Mouse (Mus musculus) embryonic stem cell, embryonic (primary cell): ENCODE results near the gene Ifitm6.

Experiments
- CTCF ChIA-PET, 4 experiments: fragments of 300-600 bp in 2 of 4; fragments of 350-600 bp in 2 of 4; sonication (Branson Sonifier 250); formaldehyde crosslinking; loops; one replicate each; lab custom pipeline; 2022; ENCODE audit warnings: inconsistent platforms in 2 of 4; lab: Charles Lee
- POLR2A ChIA-PET, 4 experiments: fragments of 300-600 bp in 2 of 4; fragments of 350-600 bp in 2 of 4; sonication (Branson Sonifier 250); formaldehyde crosslinking; loops; one replicate each; lab custom pipeline; 2022; ENCODE audit warnings: antibody characterized with exemption in 4 of 4, inconsistent platforms in 1 of 4; lab: Charles Lee

Ifitm6 gene

DNA sequence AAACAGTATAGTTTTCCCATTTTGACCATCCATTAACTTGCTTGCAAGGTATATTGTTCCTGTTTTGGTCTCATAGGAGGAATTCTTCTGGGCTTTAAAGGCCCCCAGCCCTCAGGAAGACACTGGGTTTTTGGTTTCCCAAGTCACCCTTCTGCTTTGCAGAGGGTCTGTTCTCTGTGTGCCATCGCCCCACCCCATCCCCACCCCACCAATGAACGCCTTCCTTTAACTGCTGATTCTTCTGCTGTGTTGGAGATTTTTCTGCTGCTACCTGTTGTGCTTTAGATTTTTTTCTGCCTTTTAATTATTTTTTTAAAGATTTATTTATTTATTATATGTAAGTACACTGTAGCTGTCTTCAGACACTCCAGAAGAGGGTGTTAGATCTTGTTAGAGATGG lies 11.1 kb upstream of the Ifitm6 start, which contains the start of gene Gm17387:
Gm17387 (plus strand) TSS at position 301 of the 400 bp plus-strand sequence.
- CTCF ChIA-PET = interaction anchor here in 1 of 4 experiments (0.7 to 1.3 kb wide), 2 partner anchors 19 to 62 kb away, joined by 4 read pairs; no protein-coding TSS in a partner anchor
- POLR2A ChIA-PET = interaction anchor here in 3 of 4 experiments (0.6 to 7.5 kb wide), 10 partner anchors 11 to 366 kb away, joined by 3 to 115 read pairs (median 4); partner anchors contain the start of genes Pgghg (in 1 of the 3), Psmd13 (in 1 of the 3) and Sirt3 (in 1 of the 3)

DNA sequence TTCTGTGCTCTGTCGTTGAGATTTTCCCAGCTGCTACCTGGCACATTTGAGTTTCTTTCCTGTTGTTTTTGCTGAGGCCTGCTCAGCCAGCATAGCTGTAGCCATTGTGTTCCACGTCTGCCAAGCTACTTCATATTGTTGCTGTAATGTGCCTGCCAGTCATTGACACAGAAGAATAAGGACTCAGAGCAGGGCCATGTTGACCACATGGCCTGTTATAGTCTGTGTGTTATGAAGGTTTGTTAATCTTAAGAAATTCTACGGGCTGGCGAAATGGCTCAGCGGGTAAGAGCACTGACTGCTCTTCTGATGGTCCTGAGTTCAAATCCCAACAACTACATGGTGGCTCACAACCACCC lies 9.0 kb upstream of the Ifitm6 start:
- ChIA-PET POLR2A (interaction anchor here (0.7 to 7.5 kb wide), 55 partner anchors 12 to 205 kb away, joined by 3 to 115 read pairs (median 7); partner anchors contain the start of genes B4galnt4 (in 2 of the 4), Ifitm2 (in 2 of the 4), Ifitm3 (in 2 of the 4) and Ifitm5 (in 2 of the 4)), CTCF (interaction anchor here in 3 of 4 experiments (0.6 to 2.6 kb wide), 12 partner anchors 14 to 242 kb away, joined by 3 to 9 read pairs (median 3); no protein-coding TSS in a partner anchor)

DNA sequence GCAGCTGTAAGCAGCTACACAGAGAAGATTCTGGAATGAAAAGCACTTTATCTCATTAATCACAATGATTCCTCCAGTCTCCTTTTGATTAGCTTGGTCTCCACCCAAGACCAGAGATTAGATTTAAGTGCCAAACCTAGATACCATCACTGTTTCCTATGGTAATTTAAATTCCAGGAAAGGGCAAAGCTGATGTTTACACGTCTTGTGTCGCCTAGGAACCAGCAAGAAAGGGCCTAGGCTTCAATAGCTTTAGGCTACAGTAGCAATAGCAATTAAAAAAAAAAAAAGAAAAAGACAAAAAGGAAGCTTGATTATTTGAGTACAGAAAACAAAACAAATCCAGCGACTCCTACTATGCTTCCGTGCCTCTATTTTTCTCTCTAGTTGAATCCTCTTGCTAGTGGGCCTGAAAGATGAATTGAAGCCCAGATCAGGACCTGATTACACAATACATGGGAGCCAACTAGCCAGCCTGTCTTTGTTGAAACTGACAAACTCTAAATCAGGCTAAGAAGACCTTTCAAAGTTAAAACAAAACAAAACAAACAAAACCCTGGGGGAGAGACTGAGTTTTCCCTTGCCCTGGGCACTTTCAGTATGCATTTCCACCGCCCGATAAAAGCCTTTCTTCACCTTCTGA lies 8.5 kb upstream of the Ifitm6 start:
- ChIA-PET CTCF (interaction anchor here (0.6 to 2.6 kb wide), 19 partner anchors 15 to 443 kb away, joined by 3 to 14 read pairs (median 4); no protein-coding TSS in a partner anchor), POLR2A (interaction anchor here (0.5 to 7.5 kb wide), 88 partner anchors 7 to 1231 kb away, joined by 3 to 115 read pairs (median 5); partner anchors contain the start of genes B4galnt4 (in 2 of the 4), Gm45785 (in 2 of the 4), Ifitm2 (in 2 of the 4) and Ifitm3 (in 2 of the 4))

DNA sequence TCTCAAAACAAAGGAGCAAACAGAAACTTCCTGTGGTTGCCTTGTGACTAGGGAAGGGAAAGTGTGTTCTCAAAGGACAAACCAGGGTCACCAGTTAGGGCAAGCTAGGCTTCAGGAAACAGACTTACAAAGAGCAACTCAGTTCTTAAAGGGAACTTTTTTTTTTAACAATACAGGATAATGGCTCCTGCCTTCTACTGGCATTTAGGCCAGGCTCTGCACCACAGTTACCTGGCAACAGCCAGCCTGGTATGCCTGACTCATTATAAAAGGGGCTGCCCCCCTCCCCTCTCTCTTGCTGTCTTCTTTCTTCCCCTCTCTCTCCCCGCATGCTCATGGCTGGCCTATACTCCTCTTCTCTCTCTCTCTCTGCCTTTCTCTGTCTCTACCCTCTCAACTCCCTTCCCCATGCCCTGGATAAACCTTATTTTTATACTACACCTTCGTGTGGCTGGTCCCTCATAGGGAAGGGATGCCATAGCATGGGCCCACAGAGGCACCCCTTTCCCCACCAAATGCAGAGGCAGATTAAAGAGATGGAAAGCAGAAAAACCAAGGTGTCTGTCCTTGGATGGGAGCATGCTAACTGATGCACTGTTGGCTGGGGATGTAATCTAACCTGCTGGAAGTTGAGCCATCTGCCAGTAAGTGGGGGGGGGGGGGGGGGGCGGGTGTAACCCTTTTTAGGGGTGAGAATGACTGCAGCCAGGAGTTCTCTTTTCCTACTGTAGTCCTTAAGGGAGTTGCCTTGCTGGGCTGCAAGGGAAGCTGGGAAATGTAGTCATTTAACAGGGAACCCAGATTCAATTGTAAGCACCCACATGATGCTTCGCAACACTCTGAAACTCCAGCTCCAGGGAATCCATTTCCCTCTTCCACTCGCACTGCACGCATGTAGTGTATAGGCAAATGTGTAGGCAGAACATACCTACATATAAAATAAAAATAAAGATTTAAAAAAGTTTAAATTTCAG lies 7.4 kb upstream of the Ifitm6 start:
- CTCF ChIA-PET = interaction anchor here (0.6 to 2.6 kb wide), 12 partner anchors 15 to 444 kb away, joined by 3 to 14 read pairs (median 4); no protein-coding TSS in a partner anchor
- POLR2A ChIA-PET = interaction anchor here (0.5 to 7.5 kb wide), 89 partner anchors 8 to 1230 kb away, joined by 3 to 115 read pairs (median 5); partner anchors contain the start of genes B4galnt4 (in 2 of the 4), Gm45785 (in 2 of the 4), Ifitm3 (in 2 of the 4) and Ifitm5 (in 2 of the 4)

DNA sequence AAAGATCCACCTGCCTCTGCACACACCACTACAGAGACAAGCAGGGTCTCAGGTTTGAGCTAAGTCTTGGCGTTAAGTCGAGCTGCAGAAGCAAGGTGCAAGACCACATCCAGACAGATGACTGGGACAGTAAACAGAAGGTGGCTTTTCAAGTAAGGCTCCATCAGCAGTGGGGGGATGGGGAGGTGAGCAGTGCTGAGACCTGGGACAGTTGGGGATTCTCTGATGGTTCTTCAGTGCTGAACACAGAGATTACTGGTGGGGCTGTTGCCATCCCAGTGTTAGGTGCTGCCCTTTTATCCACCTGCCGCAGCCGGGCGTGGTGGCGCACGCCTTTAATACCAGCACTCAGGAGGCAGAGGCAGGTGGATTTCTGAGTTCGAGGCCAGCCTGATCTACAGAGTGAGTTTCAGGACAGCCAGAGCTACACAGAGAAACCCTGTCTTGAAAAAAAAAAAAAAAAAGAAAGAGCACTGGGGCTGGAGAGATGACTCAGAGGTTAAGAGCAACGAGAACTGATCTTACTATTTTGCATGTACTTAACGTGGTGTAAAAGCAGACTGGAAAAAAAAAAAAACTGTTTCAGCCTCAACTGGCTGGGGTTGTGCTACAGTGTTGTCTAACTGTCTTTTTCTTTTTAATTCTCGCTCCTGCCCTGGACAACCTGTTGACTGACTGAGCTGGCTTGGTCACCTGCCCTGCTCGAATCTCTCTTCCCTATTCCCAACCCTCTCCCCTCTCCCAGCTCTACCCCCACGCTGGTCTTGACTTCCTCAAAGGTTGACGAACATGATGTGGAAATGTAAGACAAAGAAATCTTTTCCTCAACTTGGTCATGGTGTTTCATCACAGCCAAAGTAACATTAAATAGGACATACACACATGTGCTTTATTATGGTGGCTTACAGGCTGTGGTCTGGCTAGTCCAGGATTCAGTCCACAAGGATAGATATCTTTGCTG lies 4.0 kb upstream of the Ifitm6 start:
- ChIA-PET CTCF (interaction anchor here (0.5 to 1.5 kb wide), 4 partner anchors 10 to 155 kb away, joined by 3 to 7 read pairs (median 4); partner anchors contain the start of gene Ifitm3 (in 1 of the 4)), POLR2A (interaction anchor here (0.5 to 1.6 kb wide), 14 partner anchors 9 to 906 kb away, joined by 3 to 5 read pairs (median 3); partner anchors contain the start of genes Echs1 (in 1 of the 4) and Pgghg (in 1 of the 4))

DNA sequence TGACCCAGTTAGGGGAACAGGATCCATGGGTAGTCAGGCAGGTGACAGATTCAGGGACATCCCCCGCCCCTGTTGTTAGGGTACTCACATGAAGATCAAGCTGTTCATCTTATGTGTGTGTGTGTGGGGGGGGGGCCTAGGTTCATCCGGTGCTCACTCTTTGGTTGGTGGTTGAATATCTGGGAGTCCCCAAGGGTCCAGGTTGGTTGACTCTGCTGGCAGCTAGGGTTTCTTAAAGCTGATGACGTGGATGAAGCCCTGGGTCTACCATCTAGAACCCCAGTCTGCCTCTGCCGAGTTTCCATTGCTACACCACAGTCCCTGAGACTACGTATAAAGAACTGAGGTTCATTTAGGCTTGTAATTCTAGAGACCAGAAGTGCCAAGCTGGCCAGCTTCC lies 1.3 kb upstream of the Ifitm6 start:
- POLR2A ChIA-PET = interaction anchor here in 1 of 4 experiments (1.0 to 1.4 kb wide), 3 partner anchors 14 to 45 kb away, joined by 3 to 4 read pairs (median 4); no protein-coding TSS in a partner anchor
- CTCF ChIA-PET = interaction anchor here in 1 of 4 experiments (0.6 kb wide), 1 partner anchor 44 kb away, joined by 3 read pairs; no protein-coding TSS in a partner anchor

DNA sequence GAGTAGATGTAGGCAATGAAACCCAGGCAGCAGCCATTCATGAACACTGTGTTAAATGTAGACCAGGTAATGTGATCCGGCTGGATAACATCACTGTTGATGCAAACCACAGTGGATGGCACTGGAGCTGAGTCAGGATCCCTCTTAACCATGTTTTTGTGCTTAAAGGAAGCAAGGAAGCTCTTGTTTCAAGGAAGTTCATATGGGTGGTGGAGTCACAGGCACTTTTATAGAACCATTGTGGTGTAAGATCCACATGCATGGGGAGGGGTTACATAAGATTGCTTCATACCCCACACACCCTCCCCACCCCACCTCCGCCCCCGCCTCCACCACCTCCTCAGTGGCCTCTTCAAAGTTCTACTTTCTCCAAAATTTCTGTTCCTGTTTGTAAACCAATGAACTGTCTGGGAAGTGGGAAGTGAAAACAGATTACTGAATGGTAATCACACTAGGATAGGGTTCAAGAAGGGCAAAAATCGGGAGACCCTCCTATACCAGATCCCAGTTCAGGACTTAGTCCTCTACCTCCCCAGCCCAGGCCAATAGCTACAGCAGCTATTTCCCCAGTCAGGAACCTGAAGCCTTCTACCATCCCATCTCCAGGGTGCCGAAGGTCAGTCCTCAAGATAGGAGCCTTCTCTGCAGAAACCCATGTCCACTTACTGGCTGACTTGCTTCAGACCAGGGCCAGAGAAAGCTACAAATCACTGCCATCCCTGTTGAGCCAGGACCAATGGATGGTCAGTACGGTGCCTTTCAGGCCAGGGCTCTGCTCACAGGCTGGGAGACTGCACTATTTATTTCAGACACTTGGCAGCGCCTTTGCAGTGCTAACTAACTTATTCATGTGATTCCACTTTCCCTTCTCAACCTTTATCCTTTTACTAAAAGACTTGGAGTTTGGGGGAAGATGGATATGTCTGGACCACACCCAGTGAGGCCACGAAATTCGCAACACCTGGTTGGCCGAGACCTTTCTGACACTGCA lies 722 bp downstream of the Ifitm6 start:
- POLR2A ChIA-PET = interaction anchor here in 3 of 4 experiments (0.5 to 7.0 kb wide), 12 partner anchors 9 to 985 kb away, joined by 3 to 47 read pairs (median 4); partner anchors contain the start of gene Rassf7 (in 1 of the 3)
- CTCF ChIA-PET = interaction anchor here in 2 of 4 experiments (0.7 to 0.9 kb wide), 2 partner anchors 32 to 161 kb away, joined by 3 read pairs; partner anchors contain the start of gene Gm45785 (in 1 of the 2)

DNA sequence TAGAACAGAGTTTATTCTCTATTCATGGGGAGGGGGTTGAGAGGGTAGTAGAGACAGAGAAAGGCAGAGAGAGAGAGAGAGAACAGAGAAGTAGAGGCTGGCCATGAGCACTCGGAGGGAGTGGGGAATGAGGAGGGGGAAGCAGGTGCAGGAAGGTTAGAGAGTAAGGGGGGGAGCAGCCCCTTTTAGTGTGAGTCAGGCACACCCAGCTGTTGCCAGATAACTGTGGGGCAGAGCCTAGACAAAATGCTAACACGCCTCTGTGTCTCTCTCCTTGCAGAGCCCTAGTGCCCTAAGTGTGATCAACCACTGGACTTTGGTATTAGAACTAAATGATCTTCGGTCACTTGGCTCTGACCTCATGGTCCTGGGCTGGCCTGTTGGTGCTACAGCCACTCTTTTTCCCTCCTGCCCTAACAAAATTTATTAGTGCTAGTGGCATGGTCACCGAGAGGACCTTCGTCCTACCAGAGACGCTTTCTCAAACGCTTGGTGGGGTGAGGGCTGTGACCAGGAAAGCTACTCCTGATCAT lies 6.4 kb downstream of the Ifitm6 start:
- POLR2A ChIA-PET = interaction anchor here in 2 of 4 experiments (1.0 to 7.0 kb wide), 10 partner anchors 10 to 54 kb away, joined by 3 to 47 read pairs (median 6); partner anchors contain the start of genes Gm45717 (in 1 of the 2) and Ifitm2 (in 1 of the 2)

DNA sequence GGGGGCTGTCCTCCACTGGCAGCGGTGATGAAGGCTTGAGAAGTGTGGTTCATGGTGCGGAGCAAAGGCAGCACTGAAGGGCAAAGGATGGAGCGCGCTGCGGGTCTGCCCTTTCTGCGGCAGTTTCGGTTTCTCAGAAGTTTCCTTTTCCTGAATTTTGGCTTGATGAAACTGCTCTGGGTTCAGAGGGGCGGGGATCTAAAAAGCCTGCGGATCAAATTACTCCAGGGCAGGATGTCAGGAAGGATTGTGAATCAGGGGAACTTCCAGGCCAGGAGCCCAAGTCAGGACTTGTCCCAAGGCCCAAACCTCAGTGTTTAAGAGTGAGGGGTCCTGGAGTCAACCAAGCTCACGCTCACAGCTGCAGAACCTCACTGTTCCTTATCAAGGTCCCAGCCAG lies 7.1 kb downstream of the Ifitm6 start, which contains the start of gene Ifitm3:
Ifitm3 (minus strand) TSS at position 178 of the 400 bp plus-strand sequence.
- CTCF ChIA-PET = interaction anchor here in 2 of 4 experiments (0.9 to 3.9 kb wide), 3 partner anchors 11 to 37 kb away, joined by 3 to 45 read pairs (median 3); no protein-coding TSS in a partner anchor
- POLR2A ChIA-PET = interaction anchor here in 3 of 4 experiments (1.0 to 7.0 kb wide), 12 partner anchors 15 to 53 kb away, joined by 3 to 47 read pairs (median 9); partner anchors contain the start of genes Gm45717 (in 1 of the 3) and Ifitm2 (in 1 of the 3)

More for the DNA sequence above, 6.4 kb downstream of the Ifitm6 start:
- CTCF ChIA-PET = interaction anchor here in 3 of 4 experiments (0.5 to 1.4 kb wide), 5 partner anchors 14 to 108 kb away, joined by 3 to 6 read pairs (median 3); no protein-coding TSS in a partner anchor

DNA sequence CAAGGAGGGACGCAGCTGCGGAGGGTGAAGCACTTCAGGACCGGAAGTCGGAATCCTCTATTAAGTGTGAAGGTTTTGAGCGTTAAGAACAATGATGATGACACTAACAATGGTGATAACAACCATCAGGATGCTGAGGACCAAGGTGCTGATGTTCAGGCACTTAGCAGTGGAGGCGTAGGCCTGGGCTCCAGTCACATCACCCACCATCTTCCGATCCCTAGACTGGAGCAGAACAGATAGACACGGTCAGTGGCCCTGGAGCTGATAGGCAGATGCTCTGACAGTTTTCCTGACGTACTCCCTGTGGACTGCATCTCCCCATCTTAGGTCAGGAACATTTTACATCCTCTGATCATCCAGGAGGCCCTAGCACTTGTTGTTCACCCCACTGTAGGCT lies 8.1 kb downstream of the Ifitm6 start:
- CTCF ChIA-PET = interaction anchor here in 2 of 4 experiments (0.7 to 3.9 kb wide), 11 partner anchors 10 to 166 kb away, joined by 3 to 45 read pairs (median 11); partner anchors contain the start of gene Pgghg (in 1 of the 2)
- POLR2A ChIA-PET = interaction anchor here in 3 of 4 experiments (0.6 to 6.8 kb wide), 17 partner anchors 16 to 105 kb away, joined by 3 to 45 read pairs (median 4); partner anchors contain the start of genes Gm45717 (in 1 of the 3), Ifitm1 (in 1 of the 3) and Ifitm2 (in 1 of the 3)

DNA sequence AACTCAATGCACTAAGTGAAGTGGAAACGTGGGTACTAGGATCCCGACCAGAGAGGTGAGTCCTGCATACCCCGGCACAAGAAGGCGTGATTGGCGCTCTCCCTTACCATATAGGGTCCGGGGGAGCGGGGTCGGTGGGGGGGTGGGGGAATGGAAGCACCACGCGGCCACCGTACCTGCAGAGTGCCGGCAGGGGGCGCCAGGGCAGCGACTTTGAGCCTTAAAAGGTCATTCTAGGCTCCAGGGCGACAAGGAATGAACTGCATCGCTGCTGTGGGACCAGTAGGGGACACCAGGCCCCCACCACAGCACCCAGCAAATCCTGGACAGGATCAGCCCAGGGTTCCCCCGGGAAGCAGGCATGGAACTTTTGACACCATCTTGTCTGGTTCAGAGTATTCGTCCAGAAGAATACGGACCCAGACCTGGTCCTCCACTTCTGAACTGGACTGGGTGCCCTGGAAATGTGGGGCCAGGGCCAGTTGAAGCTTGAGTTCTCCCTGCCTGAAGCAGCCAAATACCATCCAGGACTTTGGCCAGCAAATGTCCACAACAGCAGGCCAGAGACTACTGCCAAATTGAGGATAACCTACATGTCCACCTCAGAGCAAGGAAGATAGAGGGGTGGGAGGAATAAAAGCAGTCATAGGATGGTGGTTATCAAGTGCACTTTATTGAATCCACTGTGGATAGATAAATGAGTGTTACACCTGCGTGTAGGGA lies 8.6 kb downstream of the Ifitm6 start:
- CTCF ChIA-PET = interaction anchor here (0.6 to 3.9 kb wide), 37 partner anchors 11 to 634 kb away, joined by 3 to 45 read pairs (median 4); partner anchors contain the start of gene Pgghg (in 1 of the 4)

DNA sequence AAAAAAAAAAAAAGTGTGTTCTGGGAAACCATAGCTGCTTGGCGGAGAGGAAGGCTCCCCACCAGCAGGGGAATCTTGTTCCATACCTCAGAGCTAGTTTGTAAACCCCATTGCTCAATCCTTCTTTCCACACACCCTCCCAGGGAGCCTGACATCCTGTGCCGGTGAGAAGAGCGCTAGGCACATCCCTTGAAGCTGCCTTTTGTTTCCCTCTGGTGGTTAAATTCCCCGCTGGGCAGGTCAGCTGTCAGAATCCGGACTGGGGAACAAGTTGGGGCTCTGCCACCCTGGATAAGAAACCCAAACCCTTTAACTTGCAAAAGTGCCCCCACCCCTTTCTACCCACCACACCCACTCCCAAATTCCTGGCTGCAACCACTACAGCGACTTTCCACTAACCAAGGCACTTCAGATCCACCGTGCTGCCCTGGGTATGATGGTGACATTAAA lies 9.4 kb downstream of the Ifitm6 start:
- CTCF ChIA-PET = interaction anchor here (0.6 to 3.9 kb wide), 56 partner anchors 11 to 635 kb away, joined by 3 to 45 read pairs (median 4); partner anchors contain the start of gene Pgghg (in 1 of the 4)
- POLR2A ChIA-PET = interaction anchor here (0.6 to 6.8 kb wide), 42 partner anchors 8 to 151 kb away, joined by 3 to 45 read pairs (median 5); partner anchors contain the start of genes Ifitm1 (in 2 of the 4), Ifitm2 (in 2 of the 4), B4galnt4 (in 1 of the 4) and Gm45717 (in 1 of the 4)

More for the DNA sequence above, 8.6 kb downstream of the Ifitm6 start:
- POLR2A ChIA-PET = interaction anchor here in 3 of 4 experiments (0.5 to 6.8 kb wide), 39 partner anchors 16 to 386 kb away, joined by 3 to 45 read pairs (median 5); partner anchors contain the start of genes Ifitm1 (in 2 of the 3), Ifitm2 (in 2 of the 3), B4galnt4 (in 1 of the 3) and Gm45717 (in 1 of the 3)
